Mouse (Mus musculus) forebrain, postnatal 0 days (tissue): ENCODE data around the gene Cmtm8. TPM values are rescaled to one million over a fixed set of nuclear protein-coding genes. Genes with fewer than 3 reads are reported as not detected.

Experiments used
- ATAC-seq: fragments of 200-750 bp; cut with Nextera tagmentation; 2 replicates; pipeline ENCODE4 v1.8.0; 2017; ENCODE audit warnings: mild to moderate bottlenecking, moderate library complexity
- DNase-seq: peaks from one replicate; pipeline ENCODE4 v3.0.0-alpha.2; 2015
- H3K27ac ChIP-seq: fragments of 300-500 bp; sonication (generic); 2 replicates; pipeline ENCODE4 v1.5.1; 2014; ENCODE audit warnings: low read depth, mild to moderate bottlenecking, antibody characterized with exemption, low read length, moderate library complexity, mixed read lengths
- H3K27me3 ChIP-seq: fragments of 300-500 bp; sonication (generic); 2 replicates; pipeline ENCODE4 v1.6.1; 2014; ENCODE audit warnings: mild to moderate bottlenecking, low read length, mixed read lengths; ENCODE audit not compliant: insufficient read depth
- H3K36me3 ChIP-seq: fragments of 300-500 bp; sonication (generic); 2 replicates; pipeline ENCODE4 v1.6.1; 2014; ENCODE audit warnings: mild to moderate bottlenecking, moderate library complexity; ENCODE audit not compliant: insufficient read depth
- H3K4me1 ChIP-seq: fragments of 300-500 bp; sonication (generic); 2 replicates; pipeline ENCODE4 v1.6.1; 2014; ENCODE audit warnings: antibody characterized with exemption; ENCODE audit not compliant: insufficient read depth
- H3K4me2 ChIP-seq: fragments of 300-500 bp; sonication (generic); 2 replicates; pipeline ENCODE4 v1.6.1; 2014; ENCODE audit warnings: low read depth, mild to moderate bottlenecking, moderate library complexity
- H3K4me3 ChIP-seq: fragments of 300-500 bp; sonication (generic); 2 replicates; pipeline ENCODE4 v1.5.1; 2014; ENCODE audit warnings: low read depth, low read length, mixed read lengths
- H3K9ac ChIP-seq: fragments of 300-500 bp; sonication (generic); 2 replicates; pipeline ENCODE4 v1.6.1; 2014; ENCODE audit warnings: mild to moderate bottlenecking
- H3K9me3 ChIP-seq: fragments of 300-500 bp; sonication (generic); 2 replicates; pipeline ENCODE4 v1.6.1; 2016; ENCODE audit warnings: low read length
- CTCF ChIP-seq: sonication (generic); IDR thresholded peaks from 2 replicates; pipeline ENCODE4 v1.5.1; 2016; ENCODE audit warnings: antibody characterized with exemption, control low read depth, low read depth
- WGBS: fragments of 180-500 bp; shearing (Covaris S2); extraction: QIAGEN DNeasy Blood & Tissue Kit; methylation state at CpG from one replicate; pipeline ENCODE4 v1.1.7; 2014; 5-methylcytosine and 5-hydroxymethylcytosine counted together
- polyA plus RNA-seq: library from polyadenylated mRNA; unstranded; fragments of >200 nt; fragmentation: Nextera tagmentation; extraction: Ambion mirVana; gene quantifications from 2 replicates; pipeline ENCODE4 v1.2.1, GENCODE M21; 2015
- total RNA-seq: library from RNA; depleted of rRNA; stranded (reverse); fragments of >200 nt; gene quantifications from 2 replicates; pipeline ENCODE4 v1.2.3, GENCODE M21; 2014; rRNA removed

Cmtm8 gene
- total RNA-seq (1.2 and 2.1 TPM in 2 replicates), polyA plus RNA-seq (6.0 and 6.2 TPM in 2 replicates)

- H3K27me3 ChIP-seq = peaks cover 11% of the 10 kb centered on the region
- no peaks in the 10 kb centered on the region for H3K36me3 ChIP-seq
- no peak within 1 kb of the TSS; the same call in 1 of the 2 replicates for H3K27ac ChIP-seq
- ATAC-seq (peak; percentile 67), DNase-seq (no peak)
- TF ChIP-seq CTCF = 0 out of 2 replicates have a peak, but pooled peaks have one; percentile 21
- H3K4me2 ChIP-seq = peak within 1 kb of the TSS; percentile 99
- peak within 1 kb of the TSS; percentile 51 for H3K9ac ChIP-seq
- peaks cover 3% of the 10 kb centered on the region; the same call in 1 of the 2 replicates for H3K4me1 ChIP-seq
- under 1% methylated on average over 32 of the region's 43 CpGs for WGBS
- peak within 1 kb of the TSS; percentile 62 for H3K4me3 ChIP-seq
- H3K9me3 ChIP-seq = no peaks in the 10 kb centered on the region
Observed at GRCm38 (mm10) chr9:114844017-114844662, at the start of gene Cmtm8. Cmtm8 (minus strand) TSS chr9:114844156.

GRCm38 (mm10) chr9:114892974-114893373 lies 49.0 kb upstream of the Cmtm8 start:
- Histone ChIP-seq H3K4me1 (no peaks in the 10 kb centered on the region), H3K27ac (no peak overlapping the region), H3K4me3 (no peak overlapping the region), H3K4me2 (no peak overlapping the region), H3K36me3 (no peaks in the 10 kb centered on the region), H3K27me3 (no peaks in the 10 kb centered on the region), H3K9me3 (no peaks in the 10 kb centered on the region), H3K9ac (no peak overlapping the region)
- DNase-seq (no peak), ATAC-seq (no peak)
- 88% methylated on average over 11 of the region's 11 CpGs for WGBS
- no peak for TF ChIP-seq CTCF

GRCm38 (mm10) chr9:114890377-114890776 lies 46.4 kb upstream of the Cmtm8 start:
- WGBS = 25% methylated on average over 7 of the region's 7 CpGs
- ATAC-seq = no peak
- Histone ChIP-seq H3K4me2 (no peak overlapping the region), H3K9me3 (no peaks in the 10 kb centered on the region), H3K36me3 (no peaks in the 10 kb centered on the region), H3K9ac (no peak overlapping the region), H3K27me3 (no peaks in the 10 kb centered on the region), H3K4me3 (no peak overlapping the region), H3K4me1 (no peaks in the 10 kb centered on the region), H3K27ac (no peak overlapping the region)
- no peak for TF ChIP-seq CTCF
- DNase-seq = no peak

- no peaks in the 10 kb centered on the region for H3K9me3 ChIP-seq
- WGBS = 89% methylated on average over 5 of the region's 5 CpGs
- H3K4me1 ChIP-seq = no peaks in the 10 kb centered on the region
- DNase-seq (no peak), ATAC-seq (no peak)
- TF ChIP-seq CTCF = no peak
- no peaks in the 10 kb centered on the region for H3K27me3 ChIP-seq
- H3K27ac ChIP-seq = no peak overlapping the region
- no peak overlapping the region for H3K4me3 ChIP-seq
- H3K4me2 ChIP-seq = no peak overlapping the region
- H3K36me3 ChIP-seq = no peaks in the 10 kb centered on the region
- H3K9ac ChIP-seq = no peak overlapping the region
Observed at GRCm38 (mm10) chr9:114888856-114889407, 45.0 kb upstream of the Cmtm8 start.

- 88% methylated on average over 3 of the region's 3 CpGs for WGBS
- H3K4me2 ChIP-seq = no peak overlapping the region
- no peaks in the 10 kb centered on the region for H3K36me3 ChIP-seq
- no peaks in the 10 kb centered on the region for H3K9me3 ChIP-seq
- no peaks in the 10 kb centered on the region for H3K27me3 ChIP-seq
- no peak overlapping the region for H3K9ac ChIP-seq
- no peak for ATAC-seq
- peak; percentile 59 for TF ChIP-seq CTCF
- peak; percentile 36 for DNase-seq
- no peak overlapping the region for H3K4me3 ChIP-seq
- H3K4me1 ChIP-seq = no peaks in the 10 kb centered on the region
- H3K27ac ChIP-seq = no peak overlapping the region
Observed at GRCm38 (mm10) chr9:114887699-114888098, 43.7 kb upstream of the Cmtm8 start.

GRCm38 (mm10) chr9:114885991-114886662 lies 42.2 kb upstream of the Cmtm8 start:
- Histone ChIP-seq H3K9me3 (no peaks in the 10 kb centered on the region), H3K4me3 (no peak overlapping the region), H3K4me2 (no peak overlapping the region), H3K27me3 (no peaks in the 10 kb centered on the region), H3K9ac (no peak overlapping the region), H3K36me3 (no peaks in the 10 kb centered on the region), H3K27ac (no peak overlapping the region), H3K4me1 (no peaks in the 10 kb centered on the region)
- WGBS = 18% methylated on average over 8 of the region's 8 CpGs
- DNase-seq (no peak), ATAC-seq (no peak)
- TF ChIP-seq CTCF = no peak

GRCm38 (mm10) chr9:114885564-114885963 lies 41.6 kb upstream of the Cmtm8 start:
- no peak for TF ChIP-seq CTCF
- H3K27ac ChIP-seq = no peak overlapping the region
- ATAC-seq (no peak), DNase-seq (no peak)
- 78% methylated on average over 4 of the region's 4 CpGs for WGBS
- no peak overlapping the region for H3K4me2 ChIP-seq
- H3K9me3 ChIP-seq = no peaks in the 10 kb centered on the region
- H3K9ac ChIP-seq = no peak overlapping the region
- H3K4me3 ChIP-seq = no peak overlapping the region
- H3K4me1 ChIP-seq = no peaks in the 10 kb centered on the region
- H3K36me3 ChIP-seq = no peaks in the 10 kb centered on the region
- H3K27me3 ChIP-seq = no peaks in the 10 kb centered on the region
